Mouse (Mus musculus): ENCODE data around the gene Ahnak2.

GRCm38 (mm10) chr12:112835046-112835445, 32.6 kb upstream of the Ahnak2 start:
- no peak for TF ChIP-seq GATA1 (IDR thresholded peaks at IDR 0.05; ENCODE audit: low read depth, low read length)
- TF ChIP-seq CTCF (IDR thresholded peaks at IDR 0.05 in 2 of 3, conservative IDR thresholded peaks at IDR 0.05 in 1 of 3; ENCODE audit: control insufficient read depth in 1 of 3, insufficient read depth in 1 of 3, low read depth in 2 of 3, low read length in 3 of 3, poor library complexity in 1 of 3, severe bottlenecking in 1 of 3) = no peak
- TF ChIP-seq EP300 (IDR thresholded peaks at IDR 0.05; ENCODE audit: low read depth in 1 of 2, low read length in 2 of 2) = no peak
- TF ChIP-seq GABPA (IDR thresholded peaks at IDR 0.05; ENCODE audit: low read depth, low read length) = no peak
- no peak for TF ChIP-seq TCF12 (IDR thresholded peaks at IDR 0.05; ENCODE audit: low read depth, low read length)
- TF ChIP-seq CHD2 (IDR thresholded peaks at IDR 0.05; ENCODE audit: low read length) = no peak
- TF ChIP-seq POLR2AphosphoS2 (IDR thresholded peaks at IDR 0.05; ENCODE audit: low read length) = no peak
- no peak for TF ChIP-seq POLR2A (IDR thresholded peaks at IDR 0.05; ENCODE audit: control insufficient read depth in 1 of 2, insufficient read depth in 1 of 2, low read depth in 1 of 2, low read length in 2 of 2, poor library complexity in 1 of 2)
- TF ChIP-seq SMC3 (IDR thresholded peaks at IDR 0.05; ENCODE audit: low read depth, low read length) = no peak
- no peak for TF ChIP-seq MAX (IDR thresholded peaks at IDR 0.05; ENCODE audit: low read length)
- TF ChIP-seq TBP (IDR thresholded peaks at IDR 0.05; ENCODE audit: low read depth, low read length) = no peak
- TF ChIP-seq ELF1 (IDR thresholded peaks at IDR 0.05; ENCODE audit: low read depth, low read length) = no peak
- no peak for TF ChIP-seq ZKSCAN1 (IDR thresholded peaks at IDR 0.05; ENCODE audit: low read depth, low read length)
- no peak for TF ChIP-seq ETS1 (IDR thresholded peaks at IDR 0.05; ENCODE audit: low read depth, low read length)

Measured in MEL (cell line).